Mouse (Mus musculus) ES-E14 (cell line): ENCODE data around the gene Dnajc13.

Source experiments
- CHD2 ChIP-seq: IDR thresholded peaks from 2 replicates; pipeline ENCODE4 v1.6.1; 2014; ENCODE audit warnings: mild to moderate bottlenecking, low read depth, low read length, inconsistent platforms
- MAFK ChIP-seq: IDR thresholded peaks from 2 replicates; pipeline ENCODE4 v1.6.1; 2014; ENCODE audit warnings: mild to moderate bottlenecking, low read depth, low read length, inconsistent platforms; ENCODE audit not compliant: insufficient read depth
- ZNF384 ChIP-seq: IDR thresholded peaks from 2 replicates; pipeline ENCODE4 v1.6.1; 2012; ENCODE audit warnings: low read depth, low read length, inconsistent platforms

DNA sequence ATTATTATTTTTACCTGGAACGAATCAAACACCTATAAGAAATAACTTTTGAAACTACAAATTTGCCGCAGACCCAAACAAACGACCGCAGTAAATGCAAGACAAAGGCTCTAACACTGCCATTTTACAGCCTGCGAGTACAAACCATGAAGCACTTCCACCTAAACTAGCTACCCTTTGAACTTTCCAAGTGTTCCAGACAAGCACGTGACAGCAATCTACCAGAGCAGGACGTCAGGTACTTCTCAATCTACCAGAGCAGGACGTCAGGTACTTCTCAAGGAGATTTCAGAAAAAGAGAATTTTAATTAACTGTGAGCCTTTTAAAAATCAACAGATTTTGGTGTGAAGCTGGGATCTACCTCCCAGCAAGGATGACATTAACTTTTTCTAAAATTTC, 11.6 kb downstream of the Dnajc13 start:
- TF ChIP-seq MAFK (no peak), CHD2 (no peak), ZNF384 (no peak)
